Mouse (Mus musculus) ZHBTc4 (cell line): ENCODE measurements at regions not wholly inside any gene's neighbourhood (a gene's known extent, or its start where the extent isn't known, plus 50 kb on each side); places are given as distances from the start of the nearest gene placed in this dataset.

ENCODE experiments used
- DNase-seq: peaks from one replicate; pipeline ENCODE4 v3.0.0-alpha.2; 2011; ENCODE audit warnings: low read depth, low spot score

DNA sequence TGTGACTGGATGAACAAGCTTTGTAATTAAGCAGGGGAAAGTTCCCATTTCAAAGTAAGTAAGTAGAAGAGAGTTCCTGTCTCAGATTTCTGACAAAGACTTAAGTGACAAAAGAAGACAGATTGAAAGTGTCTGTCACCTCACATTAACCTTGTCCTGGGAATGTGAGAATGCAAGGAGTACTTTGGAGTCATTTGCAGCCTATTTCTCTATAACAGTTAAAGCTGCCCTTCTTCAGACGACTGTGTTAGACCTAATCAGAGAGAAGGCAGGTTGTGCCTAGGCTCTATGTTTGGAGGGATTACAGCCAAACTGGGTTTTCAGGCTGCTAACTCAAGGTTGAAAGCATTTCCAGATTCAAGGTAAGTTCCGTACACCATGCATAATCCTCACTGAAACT is 446.5 kb downstream of the Pdgfc start:
- DNase-seq = no peak

DNA sequence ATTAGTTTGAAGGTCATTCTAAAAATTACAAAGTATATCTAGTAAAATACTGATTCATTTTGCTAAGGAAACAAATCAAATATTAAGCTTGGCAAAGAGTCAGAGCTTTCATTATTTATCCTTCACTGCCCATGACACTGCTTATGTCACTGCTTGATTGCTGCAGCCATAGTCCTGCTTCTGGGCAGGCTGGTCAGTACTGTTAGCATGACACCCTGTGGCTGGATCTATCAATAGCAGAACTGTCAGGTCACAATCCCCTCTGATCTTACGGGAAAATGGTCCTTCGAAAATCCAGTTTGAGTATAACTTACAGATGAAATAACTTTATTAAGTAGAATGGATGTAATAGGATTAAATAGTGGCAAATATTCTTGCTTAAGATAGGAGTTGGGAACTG is 447.1 kb downstream of the Pdgfc start:
- DNase-seq = no peak

DNA sequence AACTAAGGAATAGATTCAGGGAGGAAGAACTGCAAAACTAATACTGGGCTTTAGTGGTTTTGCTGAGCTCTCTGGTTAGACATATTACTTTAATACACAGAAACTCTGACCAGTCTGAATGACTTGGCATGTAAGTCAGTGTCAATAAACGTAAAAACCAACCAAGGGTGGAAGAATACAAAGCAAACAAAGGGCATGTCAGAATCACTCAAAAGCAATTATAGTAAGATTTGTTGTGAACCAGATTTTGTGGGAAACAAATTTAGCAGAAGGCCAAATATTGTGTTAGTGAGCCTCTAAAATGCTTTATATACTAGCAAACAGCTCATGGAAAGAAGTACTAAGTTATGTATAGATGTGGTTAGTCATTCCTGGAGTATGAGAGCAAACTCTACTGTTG is 427.1 kb upstream of the Ctso start:
- no peak for DNase-seq

- no peak for DNase-seq
These were observed 423.8 kb upstream of the Ctso start for GRCm38 (mm10) chr3:81508611-81509010.

GRCm38 (mm10) chr3:81521804-81522203 is 410.6 kb upstream of the Ctso start:
- no peak for DNase-seq

DNA sequence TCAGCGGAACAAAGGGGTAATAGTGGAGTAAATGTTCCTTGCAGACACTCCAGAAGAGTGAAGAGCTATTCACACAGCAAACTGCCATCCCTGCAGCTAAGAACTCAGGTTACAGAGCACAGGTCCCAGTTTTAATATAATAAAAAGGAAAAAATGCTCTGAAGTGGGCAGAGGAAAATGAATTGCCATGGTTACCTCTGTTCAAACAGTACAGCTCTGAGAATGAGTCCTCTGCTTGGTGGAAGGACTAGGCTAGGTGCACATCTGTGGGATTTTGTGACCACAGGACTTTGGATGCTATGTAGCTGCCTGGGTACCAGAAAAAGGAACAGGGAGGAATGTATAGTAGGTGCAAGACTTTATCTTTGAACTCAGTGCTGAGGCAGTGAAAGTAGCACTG is 401.5 kb upstream of the Ctso start:
- DNase-seq = no peak

GRCm38 (mm10) chr3:81535448-81536205 is 396.8 kb upstream of the Ctso start:
- DNase-seq = no peak

DNA sequence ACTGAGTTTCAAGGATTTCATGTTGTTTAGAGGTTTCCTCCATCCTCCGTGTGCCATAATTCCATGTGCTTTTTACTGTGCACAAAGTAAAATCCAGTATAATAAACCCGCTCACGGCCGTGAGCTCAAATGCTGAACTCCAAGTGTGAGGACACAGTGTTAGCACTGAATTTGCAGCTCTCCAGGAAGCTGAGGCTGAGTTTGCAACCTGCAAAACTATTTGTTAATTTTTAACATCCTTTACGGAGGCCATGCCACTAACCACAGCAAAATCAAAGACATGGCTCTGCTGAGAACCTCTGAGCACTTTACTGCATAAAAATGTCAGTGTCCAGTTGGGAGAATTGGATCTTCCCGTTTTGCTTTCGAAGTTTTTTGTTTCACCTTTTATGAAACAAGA is 377.6 kb upstream of the Ctso start:
- no peak for DNase-seq

DNA sequence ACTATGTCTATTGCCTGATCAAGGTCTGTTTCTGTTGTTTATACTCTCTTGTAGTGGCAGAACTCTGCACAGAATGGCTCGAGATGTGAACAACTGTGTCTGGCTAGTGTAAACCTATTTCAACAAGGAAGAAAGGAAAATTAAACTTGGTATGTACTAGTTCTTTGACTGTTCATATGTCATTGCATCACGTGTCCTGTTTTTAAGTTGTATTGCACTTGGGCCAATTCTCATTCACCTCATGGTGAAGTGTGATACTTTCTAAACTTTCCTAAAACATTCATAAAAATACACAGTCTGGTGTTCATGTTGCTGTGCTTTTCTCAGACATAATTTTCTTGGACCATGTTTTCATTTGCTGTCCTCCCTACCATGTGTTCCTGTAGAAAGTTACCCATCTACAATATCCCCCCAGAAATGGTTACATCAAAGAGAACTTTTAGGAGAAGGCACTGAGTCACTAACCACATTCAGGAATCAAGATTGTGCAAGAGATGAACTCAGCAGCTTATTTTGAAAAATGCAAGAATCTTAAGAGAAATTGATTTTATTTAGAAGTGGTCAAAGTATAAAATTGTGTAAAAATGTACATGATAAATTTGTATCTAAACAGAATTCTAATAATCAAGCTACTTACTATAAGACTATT is 369.7 kb upstream of the Ctso start:
- no peak for DNase-seq

- DNase-seq = no peak
These were observed 368.3 kb upstream of the Ctso start for GRCm38 (mm10) chr3:81563858-81564756.

GRCm38 (mm10) chr3:81564757-81565063 is 367.7 kb upstream of the Ctso start:
- DNase-seq = no peak

DNA sequence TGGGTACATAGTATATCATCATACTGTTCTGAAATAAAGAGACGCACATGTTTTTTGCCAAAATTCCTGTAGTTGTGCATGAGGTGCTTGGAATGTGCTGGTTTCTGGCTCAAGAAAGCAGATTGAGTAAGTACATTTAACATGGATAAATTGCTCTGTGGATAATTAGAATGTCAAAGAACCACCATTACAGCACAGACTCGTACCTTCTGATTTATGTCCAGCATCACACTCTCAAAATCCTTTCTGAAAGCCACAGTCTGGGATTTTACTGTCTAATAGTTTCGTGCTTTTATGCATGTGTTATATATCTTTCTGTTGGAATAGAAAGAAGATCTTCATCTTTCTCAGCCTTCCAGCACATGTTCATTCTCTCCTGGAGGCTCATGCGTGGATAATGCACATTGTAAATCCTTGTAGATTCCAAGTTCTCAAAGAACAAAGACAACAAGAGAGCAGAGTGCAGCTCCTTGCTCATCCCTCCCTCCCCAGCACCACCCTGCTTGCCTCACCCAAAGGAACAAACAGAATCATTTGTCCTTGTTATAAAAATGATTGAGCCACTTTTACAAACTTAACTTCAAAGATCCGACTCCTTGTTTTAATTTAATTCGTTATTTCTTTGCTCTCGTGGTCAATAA is 348.9 kb upstream of the Ctso start:
- DNase-seq = no peak

- DNase-seq = no peak
These were observed 343.3 kb upstream of the Ctso start for GRCm38 (mm10) chr3:81589109-81589508.

- no peak for DNase-seq
These were observed 303.2 kb upstream of the Ctso start for GRCm38 (mm10) chr3:81629157-81629556.

DNA sequence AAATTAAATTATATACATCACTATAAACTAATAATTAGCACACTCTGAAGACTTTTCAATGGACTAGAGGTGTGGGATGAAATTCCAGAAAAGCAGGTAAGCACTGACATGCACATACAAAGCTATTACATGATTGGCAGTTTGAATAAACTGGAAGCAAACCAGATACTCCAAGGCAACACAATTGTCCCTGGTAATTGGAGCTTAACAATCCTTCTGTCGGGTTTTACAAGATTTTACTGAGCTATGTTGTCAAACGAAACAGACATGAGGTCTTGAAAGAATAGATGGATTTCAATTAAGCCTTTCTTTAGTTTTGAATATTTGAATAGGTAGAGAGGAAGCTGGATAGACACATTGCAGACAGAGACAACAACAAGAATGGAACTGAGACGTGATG is 273.9 kb upstream of the Ctso start:
- no peak for DNase-seq

GRCm38 (mm10) chr3:81661620-81662019 is 270.8 kb upstream of the Ctso start:
- no peak for DNase-seq

GRCm38 (mm10) chr3:81666262-81666661 is 266.1 kb upstream of the Ctso start:
- DNase-seq = no peak

DNA sequence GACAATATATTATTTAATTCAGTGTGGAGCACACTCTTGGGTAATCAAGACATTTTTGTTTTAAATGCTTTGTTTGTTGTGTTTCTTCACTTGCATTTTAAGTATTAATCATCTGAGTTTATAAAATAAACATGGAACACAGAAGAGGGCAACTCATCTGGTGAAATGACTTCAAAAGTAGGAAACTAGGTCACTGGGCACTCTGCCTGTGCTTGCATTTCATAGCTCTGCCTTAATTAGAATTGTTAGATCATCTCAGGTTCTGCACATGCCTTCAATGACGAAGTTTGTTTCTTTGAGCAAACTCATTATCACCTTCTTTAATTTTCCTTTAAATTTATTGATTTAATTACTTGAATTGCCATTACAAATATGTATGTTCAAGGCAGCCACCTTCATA is 255.8 kb upstream of the Ctso start:
- DNase-seq = no peak

GRCm38 (mm10) chr3:81701974-81702697 is 230.3 kb upstream of the Ctso start:
- no peak for DNase-seq

GRCm38 (mm10) chr3:81718911-81719310 is 213.5 kb upstream of the Ctso start:
- DNase-seq = no peak

GRCm38 (mm10) chr3:81735463-81735862 is 196.9 kb upstream of the Ctso start:
- DNase-seq = no peak
